Mouse (Mus musculus): ENCODE measurements at regions not wholly inside any gene's neighbourhood (a gene's known extent, or its start where the extent isn't known, plus 50 kb on each side); places are given as distances from the start of the nearest gene placed in this dataset.

- DNase-seq (ENCODE audit: low read depth, low spot score) = no peak
Observed at GRCm38 (mm10) chr13:90823877-90824276, 81.3 kb downstream of the Atp6ap1l start.

GRCm38 (mm10) chr13:90821898-90822297 lies 83.3 kb downstream of the Atp6ap1l start:
- DNase-seq (ENCODE audit: low read depth, low spot score) = no peak

- DNase-seq (ENCODE audit: low read depth, low spot score) = no peak
Observed at GRCm38 (mm10) chr13:90820453-90820852, 84.7 kb downstream of the Atp6ap1l start.

- DNase-seq (ENCODE audit: low read depth, low spot score) = no peak
Observed at GRCm38 (mm10) chr13:90819934-90820333, 85.2 kb downstream of the Atp6ap1l start.

- DNase-seq (ENCODE audit: low read depth, low spot score) = no peak
Observed at GRCm38 (mm10) chr13:90814174-90814865, 90.8 kb downstream of the Atp6ap1l start.

- DNase-seq (ENCODE audit: low read depth, low spot score) = peak; percentile 75
Observed at GRCm38 (mm10) chr13:90810011-90810410, 95.1 kb downstream of the Atp6ap1l start.

GRCm38 (mm10) chr13:90799641-90800040 lies 105.5 kb downstream of the Atp6ap1l start:
- DNase-seq (ENCODE audit: low read depth, low spot score) = no peak

- DNase-seq (ENCODE audit: low read depth, low spot score) = no peak
Observed at GRCm38 (mm10) chr13:90798791-90799542, 106.2 kb downstream of the Atp6ap1l start.

GRCm38 (mm10) chr13:90798381-90798780 lies 106.8 kb downstream of the Atp6ap1l start:
- DNase-seq (ENCODE audit: low read depth, low spot score) = no peak

- peak; percentile 7 for DNase-seq (ENCODE audit: low read depth, low spot score)
Observed at GRCm38 (mm10) chr13:90797209-90797608, 107.9 kb downstream of the Atp6ap1l start.

GRCm38 (mm10) chr13:90796809-90797208 lies 108.3 kb downstream of the Atp6ap1l start:
- no peak for DNase-seq (ENCODE audit: low read depth, low spot score)

- DNase-seq (ENCODE audit: low read depth, low spot score) = no peak
Observed at GRCm38 (mm10) chr13:90782435-90782834, 122.7 kb downstream of the Atp6ap1l start.

- DNase-seq (ENCODE audit: low read depth, low spot score) = no peak
Observed at GRCm38 (mm10) chr13:90781974-90782373, 123.2 kb downstream of the Atp6ap1l start.

GRCm38 (mm10) chr13:90777952-90778298 lies 127.2 kb downstream of the Atp6ap1l start:
- no peak for DNase-seq (ENCODE audit: low read depth, low spot score)

GRCm38 (mm10) chr13:90777123-90777951 lies 127.8 kb downstream of the Atp6ap1l start:
- no peak for DNase-seq (ENCODE audit: low read depth, low spot score)

- peak; percentile 8 for DNase-seq (ENCODE audit: low read depth, low spot score)
Observed at GRCm38 (mm10) chr13:90762154-90762553, 143.0 kb downstream of the Atp6ap1l start.

- no peak for DNase-seq (ENCODE audit: low read depth, low spot score)
Observed at GRCm38 (mm10) chr13:90760516-90761050, 144.6 kb downstream of the Atp6ap1l start.

GRCm38 (mm10) chr13:90754451-90754850 lies 150.7 kb downstream of the Atp6ap1l start:
- no peak for DNase-seq (ENCODE audit: low read depth, low spot score)

- DNase-seq (ENCODE audit: low read depth, low spot score) = no peak
Observed at GRCm38 (mm10) chr13:90749741-90750140, 155.4 kb downstream of the Atp6ap1l start.

GRCm38 (mm10) chr13:90745063-90745462 lies 160.1 kb downstream of the Atp6ap1l start:
- DNase-seq (ENCODE audit: low read depth, low spot score) = peak; percentile 43

GRCm38 (mm10) chr13:90742615-90743402 lies 162.3 kb downstream of the Atp6ap1l start:
- DNase-seq (ENCODE audit: low read depth, low spot score) = no peak

Measured in R1 (cell line).